Mouse (Mus musculus) heart, postnatal 10 days (tissue): Measurements from ENCODE around the gene Enthd1. TPM values are rescaled to one million over a fixed set of nuclear protein-coding genes. Genes with fewer than 3 reads are reported as not detected.

Source experiments
- DNase-seq, 2 experiments: peaks; one replicate each; pipeline ENCODE4 v3.0.0; 2021
- intact Hi-C: fragments of 180-260 bp; cut with DNase I; formaldehyde crosslinking; loops from one replicate; pipeline ENCODE4 v1.15.1; 2025
- total RNA-seq, 2 experiments: library from RNA; stranded (reverse); gene quantifications; 2 replicates each; pipeline ENCODE4 v1.2.3; 2021

Enthd1 gene
- total RNA-seq, 2 experiments from 2014 or later = not detected

- intact Hi-C loops = no loop called here
- no peak for DNase-seq
Observed at GRCm38 (mm10) chr15:80575817-80576370, 10.9 kb upstream of the Enthd1 start.

- DNase-seq = no peak
- intact Hi-C loops = no loop called here
Observed at GRCm38 (mm10) chr15:80574211-80575040, 9.5 kb upstream of the Enthd1 start.

- intact Hi-C loops = no loop called here
- no peak for DNase-seq
Observed at GRCm38 (mm10) chr15:80572811-80573520, 8.0 kb upstream of the Enthd1 start.

- peak; percentile 14 to 29 for DNase-seq
- intact Hi-C loops = no loop called here
Observed at GRCm38 (mm10) chr15:80572291-80572690, 7.3 kb upstream of the Enthd1 start, which contains the start of gene Grap2. Gene Grap2, plus strand, starts transcription at chr15:80572594.

- intact Hi-C loops = no loop called here
- no peak for DNase-seq
Observed at GRCm38 (mm10) chr15:80571611-80572010, 6.7 kb upstream of the Enthd1 start.

- no peak for DNase-seq
- intact Hi-C loops = no loop called here
Observed at GRCm38 (mm10) chr15:80570226-80570625, 5.3 kb upstream of the Enthd1 start.

GRCm38 (mm10) chr15:80569205-80569604 is 4.2 kb upstream of the Enthd1 start:
- no peak for DNase-seq
- intact Hi-C loops = no loop called here

- no peak for DNase-seq
- intact Hi-C loops = no loop called here
Observed at GRCm38 (mm10) chr15:80567731-80568130, 2.8 kb upstream of the Enthd1 start.

GRCm38 (mm10) chr15:80567139-80567538 is 2.2 kb upstream of the Enthd1 start:
- intact Hi-C loops = no loop called here
- DNase-seq = no peak

- DNase-seq = no peak
- intact Hi-C loops = no loop called here
Observed at GRCm38 (mm10) chr15:80566696-80567095, 1.7 kb upstream of the Enthd1 start.

- intact Hi-C loops = loop anchor here (5.0 kb wide), 1 partner anchor 226 kb away; no protein-coding TSS in a partner anchor
- DNase-seq = no peak
Observed at GRCm38 (mm10) chr15:80563634-80564208, 1.2 kb downstream of the Enthd1 start.

GRCm38 (mm10) chr15:80562446-80562845 is 2.5 kb downstream of the Enthd1 start:
- no peak for DNase-seq
- intact Hi-C loops = loop anchor here (5.0 kb wide), 1 partner anchor 225 kb away; no protein-coding TSS in a partner anchor

- DNase-seq = no peak
- intact Hi-C loops = loop anchor here (5.0 kb wide), 1 partner anchor 224 kb away; no protein-coding TSS in a partner anchor
Observed at GRCm38 (mm10) chr15:80560646-80561580, 4.0 kb downstream of the Enthd1 start.

GRCm38 (mm10) chr15:80559978-80560377 is 5.0 kb downstream of the Enthd1 start:
- intact Hi-C loops = loop anchor here (5.0 kb wide), 1 partner anchor 223 kb away; no protein-coding TSS in a partner anchor
- no peak for DNase-seq

- no peak for DNase-seq
- intact Hi-C loops = no loop called here
Observed at GRCm38 (mm10) chr15:80559534-80559933, 5.4 kb downstream of the Enthd1 start.

GRCm38 (mm10) chr15:80557745-80558144 is 7.2 kb downstream of the Enthd1 start:
- intact Hi-C loops = no loop called here
- DNase-seq = no peak

GRCm38 (mm10) chr15:80556021-80556420 is 8.9 kb downstream of the Enthd1 start:
- intact Hi-C loops = no loop called here
- DNase-seq = no peak

- intact Hi-C loops = no loop called here
Observed at GRCm38 (mm10) chr15:80554860-80555822, 9.8 kb downstream of the Enthd1 start.

GRCm38 (mm10) chr15:80545430-80545829 is 19.5 kb downstream of the Enthd1 start:
- DNase-seq = no peak
- intact Hi-C loops = no loop called here

More at GRCm38 (mm10) chr15:80554860-80555822, 9.8 kb downstream of the Enthd1 start:
- DNase-seq = no peak
